In genomic region chr14:47165741-47166140, GRCm38 (mm10) we compare ENCODE assay signal across 12 mouse cellular contexts.
"Had no signal": no experiment of that assay in that cellular context is flagged by ENCODE, and none has a peak within 500 bp of the region (broad histone marks: within the 10 kb centered on the region; RNA-seq: fewer than 3 reads in every experiment).

No protein-coding gene starts in this region.

- H3K9ac ChIP-seq: kidney, embryonic 15.5 days; liver, embryonic 12.5 days; lung, embryonic 15.5 days; midbrain, embryonic 13.5 days; neural tube, embryonic 13.5 days had no signal

- DNase-seq: kidney, adult 2 months; kidney, postnatal 14 days; right cerebral cortex, postnatal 14 days; thymus, postnatal 25 days had no signal

- H3K27me3 ChIP-seq: kidney, embryonic 15.5 days; liver, embryonic 12.5 days; lung, embryonic 15.5 days; midbrain, embryonic 13.5 days; neural tube, embryonic 13.5 days had no signal

- H3K36me3 ChIP-seq: kidney, embryonic 15.5 days; limb, embryonic 10.5 days; liver, embryonic 12.5 days; lung, embryonic 15.5 days; midbrain, embryonic 13.5 days; neural tube, embryonic 13.5 days had no signal

- H3K9me3 ChIP-seq: kidney, embryonic 15.5 days; limb, embryonic 10.5 days; liver, embryonic 12.5 days; lung, embryonic 15.5 days; midbrain, embryonic 13.5 days; neural tube, embryonic 13.5 days had no signal

- H3K27ac ChIP-seq: kidney, embryonic 15.5 days; limb, embryonic 10.5 days; liver, embryonic 12.5 days; lung, embryonic 15.5 days; midbrain, embryonic 13.5 days; neural tube, embryonic 13.5 days; stomach, postnatal 0 days had no signal

- ATAC-seq: intestine, embryonic 16.5 days; liver, embryonic 12.5 days; midbrain, embryonic 13.5 days had no signal

- H3K4me3 ChIP-seq: kidney, embryonic 15.5 days; limb, embryonic 10.5 days; liver, embryonic 12.5 days; lung, embryonic 15.5 days; midbrain, embryonic 13.5 days; neural tube, embryonic 13.5 days had no signal

- H3K4me1 ChIP-seq: kidney, embryonic 15.5 days; lung, embryonic 15.5 days; midbrain, embryonic 13.5 days; neural tube, embryonic 13.5 days had no signal

- H3K4me2 ChIP-seq: kidney, embryonic 15.5 days; liver, embryonic 12.5 days; lung, embryonic 15.5 days; midbrain, embryonic 13.5 days; neural tube, embryonic 13.5 days had no signal
